Mouse (Mus musculus) adrenal gland, adult 2 months (tissue): ENCODE results near the gene Tamm41. TPM values are rescaled to one million over a fixed set of nuclear protein-coding genes. Genes with fewer than 3 reads are reported as not detected.
A peak's percentile ranks its signal among the peaks of the same experiment; 100 is the strongest.

Experiments used
- DNase-seq: peaks from one replicate; pipeline ENCODE4 v3.0.0; 2021
- polyA plus RNA-seq: library from polyadenylated mRNA; depleted of rRNA; stranded (reverse); fragments of >200 nt; gene quantifications from 2 replicates; pipeline ENCODE4 v1.2.3, GENCODE M21; 2012
- total RNA-seq, 2 experiments: library from RNA; stranded (reverse); gene quantifications; 2 replicates each; pipeline ENCODE4 v1.2.3; 2021

The Tamm41 gene
- total and polyA plus RNA-seq, 3 experiments: 14.2 to 32.0 (median 15.0) TPM

DNA sequence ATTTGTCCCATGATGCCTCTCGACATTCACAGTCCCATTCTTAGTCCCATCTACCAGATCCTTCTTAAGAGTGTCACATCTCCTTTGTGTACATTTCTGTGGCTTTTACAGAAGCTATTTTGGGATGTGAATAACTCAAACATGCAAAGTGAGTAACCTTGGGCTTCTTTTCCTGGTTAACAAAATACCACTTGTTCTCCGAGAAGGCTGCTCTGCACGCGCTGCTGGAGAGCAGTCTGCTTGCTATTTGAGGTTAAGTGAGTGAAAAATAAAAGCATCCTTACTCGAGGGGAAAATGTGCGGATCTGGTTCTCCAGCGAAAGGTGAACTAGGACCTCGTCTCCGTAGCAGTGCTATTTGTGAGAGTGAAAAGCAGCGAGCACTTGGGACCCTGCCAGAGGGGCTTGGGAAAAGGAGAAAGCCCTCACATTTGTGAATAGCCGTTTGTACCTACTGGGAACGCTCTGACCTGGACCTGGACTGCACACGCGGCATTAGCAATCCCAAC lies 10.1 kb downstream of the Tamm41 start:
- DNase-seq: no peak

DNA sequence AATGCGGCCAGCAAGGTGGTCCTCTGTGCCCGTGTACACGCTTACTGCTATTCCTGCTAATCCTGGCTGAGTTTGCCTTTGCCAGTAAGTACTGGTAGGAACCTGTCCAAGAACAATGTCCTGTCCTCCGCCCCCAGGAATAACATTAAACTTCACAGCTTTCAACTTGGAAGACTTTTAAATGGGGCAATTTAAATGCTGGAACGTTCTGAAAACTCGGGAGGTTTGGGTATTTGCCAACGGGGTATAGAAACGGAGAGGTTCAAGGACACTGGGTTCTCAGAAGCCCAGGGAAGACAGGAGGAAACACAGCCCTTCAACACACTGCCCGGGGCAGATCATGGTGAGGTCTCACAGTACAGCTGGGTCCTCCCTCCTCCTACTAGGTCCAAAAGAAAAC lies 14.8 kb downstream of the Tamm41 start:
- no peak for DNase-seq

DNA sequence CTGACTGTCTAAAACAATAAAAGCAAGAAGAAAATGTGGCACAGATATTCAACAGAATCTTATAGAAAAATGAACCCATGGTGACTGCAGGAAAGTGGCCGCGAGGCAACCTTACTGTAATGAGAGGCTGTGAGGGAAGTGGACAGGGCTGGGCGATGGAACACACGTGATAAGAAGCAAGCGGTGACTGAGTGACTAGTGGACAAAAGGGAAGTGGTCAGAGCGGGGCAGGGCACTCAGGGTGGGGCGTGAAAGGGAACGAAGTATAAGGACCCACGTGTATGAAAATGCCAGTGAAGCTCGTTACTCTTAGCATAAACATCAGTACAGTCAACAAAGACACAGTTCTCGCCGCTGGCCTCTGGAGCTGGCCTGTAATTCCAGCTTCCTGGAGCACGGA lies 22.2 kb downstream of the Tamm41 start:
- DNase-seq: no peak

DNA sequence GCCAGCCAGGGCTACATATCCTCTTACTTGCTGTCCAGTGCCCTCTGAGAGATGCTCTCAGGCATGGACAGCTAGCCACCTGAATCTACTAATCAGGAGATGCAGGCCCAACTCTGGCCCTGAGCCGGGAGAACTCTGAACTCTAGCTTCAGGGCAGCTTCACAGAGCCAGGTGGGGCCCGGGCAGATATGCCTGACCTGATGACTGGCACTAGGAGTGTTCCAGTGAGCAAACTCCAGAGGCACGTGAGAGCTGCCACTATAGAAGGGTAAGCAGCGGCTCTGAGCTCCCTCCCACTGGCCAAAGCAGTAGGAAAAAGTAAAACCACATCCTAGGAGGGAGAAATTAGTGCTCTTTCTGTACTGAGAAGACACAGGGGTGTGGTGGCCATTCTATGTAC lies 24.1 kb downstream of the Tamm41 start:
- no peak for DNase-seq

GRCm38 (mm10) chr6:115011792-115012191 lies 25.9 kb downstream of the Tamm41 start:
- DNase-seq: no peak

DNA sequence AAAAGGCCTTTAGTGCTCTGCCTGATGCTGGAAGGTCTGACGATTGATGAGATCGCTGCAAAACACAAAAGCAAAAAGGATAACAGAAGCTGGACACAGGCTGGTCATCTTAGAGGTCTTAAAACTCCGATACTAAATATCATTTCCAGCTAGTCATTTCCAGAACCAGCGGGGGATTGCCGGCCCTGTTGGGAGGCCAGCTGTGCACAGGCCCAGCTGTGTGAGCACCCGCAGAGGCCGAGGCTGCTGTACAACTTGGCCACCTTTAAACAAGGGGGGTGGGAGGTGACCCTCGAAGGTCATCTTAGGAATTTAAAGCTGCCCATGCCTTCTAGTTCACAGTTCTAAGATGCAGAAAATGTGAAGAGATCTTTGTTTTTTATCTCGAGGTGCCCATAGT lies 26.9 kb downstream of the Tamm41 start:
- no peak for DNase-seq

DNA sequence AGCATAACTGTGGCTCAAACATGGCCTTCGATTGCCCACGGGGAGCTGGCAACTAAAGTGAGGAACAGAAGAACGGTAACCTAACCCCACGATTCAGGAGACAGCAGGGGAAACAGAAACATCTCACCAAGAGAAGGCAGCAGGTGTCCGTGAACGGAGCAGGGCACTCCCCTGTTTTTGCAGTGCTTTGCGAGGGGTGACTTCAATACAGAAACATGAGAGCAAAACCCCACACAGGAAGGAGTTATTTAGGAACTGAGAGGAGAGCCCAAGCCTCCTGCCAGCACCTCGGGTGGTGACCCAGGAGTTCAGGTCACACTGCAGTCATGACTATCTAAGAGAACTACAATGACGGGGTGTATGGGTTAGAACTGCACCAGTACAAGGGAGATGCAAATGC lies 27.4 kb downstream of the Tamm41 start:
- DNase-seq: no peak

GRCm38 (mm10) chr6:115007728-115008127 lies 29.9 kb downstream of the Tamm41 start:
- DNase-seq: peak; percentile 72

GRCm38 (mm10) chr6:115006948-115007347 lies 30.7 kb downstream of the Tamm41 start:
- DNase-seq: peak; percentile 21

- no peak for DNase-seq
Observed at GRCm38 (mm10) chr6:115006065-115006464, 31.6 kb downstream of the Tamm41 start.

DNA sequence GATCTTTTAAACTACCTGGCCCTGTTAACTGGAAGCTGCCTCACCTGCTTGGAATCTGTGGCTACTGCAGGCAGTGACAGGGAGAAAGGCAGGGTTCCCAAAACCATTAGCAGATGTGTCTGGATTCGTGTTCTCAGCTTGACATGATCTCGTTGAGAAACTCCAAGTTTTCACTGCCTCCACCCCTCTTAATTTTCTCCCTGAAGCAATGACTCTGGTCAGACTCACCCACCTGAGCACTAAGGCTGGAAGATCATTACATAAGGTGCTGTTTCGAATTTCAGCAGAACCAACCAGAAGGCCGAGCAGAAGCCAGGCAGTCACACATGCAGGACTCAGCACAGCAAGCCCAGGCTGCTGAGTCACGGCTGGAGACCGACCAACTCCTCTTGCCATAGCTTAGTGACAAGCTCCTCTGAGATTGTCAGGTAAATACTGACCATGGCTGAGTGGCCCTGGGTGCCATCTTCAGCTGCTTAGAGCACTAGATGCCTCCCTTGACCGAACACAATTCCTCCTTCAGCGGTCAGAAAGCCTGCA lies 32.3 kb downstream of the Tamm41 start:
- DNase-seq: peak; percentile 13

GRCm38 (mm10) chr6:115004636-115005035 lies 33.0 kb downstream of the Tamm41 start:
- DNase-seq: no peak

DNA sequence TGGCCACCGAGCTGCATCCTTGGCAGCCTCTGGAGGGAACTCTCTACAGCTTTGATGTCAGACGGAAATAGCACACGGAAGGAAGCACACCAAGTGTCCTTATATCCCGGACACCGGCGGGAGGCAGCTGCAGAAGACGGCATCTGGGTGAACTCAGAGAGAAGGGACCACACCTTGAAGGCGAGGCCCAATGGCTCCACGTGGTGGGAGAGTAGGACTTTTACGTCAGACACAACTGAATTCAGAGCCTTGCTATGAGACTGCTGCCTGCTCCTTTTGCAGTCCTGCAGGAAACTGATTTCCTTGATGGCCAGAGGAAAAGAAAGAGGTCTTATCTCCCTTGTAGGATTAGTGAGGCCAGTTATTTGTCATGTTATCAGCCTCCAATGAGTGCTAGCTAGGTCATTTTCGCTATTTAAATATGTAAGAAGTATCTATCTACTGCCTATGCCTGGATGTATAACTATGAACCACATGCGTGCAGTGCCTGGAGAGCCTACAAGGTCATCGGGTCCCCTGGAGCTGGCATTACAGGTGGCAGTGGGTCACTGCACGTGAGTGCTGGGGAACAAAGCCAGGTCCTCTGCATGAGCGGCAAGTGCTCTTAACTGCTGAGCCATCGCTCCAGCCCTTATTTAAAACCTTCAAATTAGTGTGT lies 39.2 kb downstream of the Tamm41 start:
- no peak for DNase-seq

DNA sequence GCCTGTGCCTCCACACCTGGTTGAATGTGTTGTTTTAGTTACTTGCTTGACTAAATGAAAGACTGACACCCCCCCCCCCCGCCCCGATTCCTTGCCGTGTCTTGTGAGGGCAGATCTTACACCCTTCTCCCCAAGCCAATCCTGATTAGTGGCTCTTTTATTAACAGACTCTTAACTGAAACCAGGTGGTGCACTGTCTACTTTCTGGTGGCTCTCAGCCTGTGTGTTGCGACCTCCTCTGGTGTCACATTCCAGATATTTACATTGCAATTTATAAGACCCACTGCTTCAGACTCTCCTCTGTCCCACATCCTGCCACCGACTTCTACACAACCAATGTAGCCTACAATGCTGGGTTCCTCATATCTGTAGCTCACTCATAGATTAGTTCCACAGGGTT lies 40.2 kb downstream of the Tamm41 start:
- DNase-seq: no peak

DNA sequence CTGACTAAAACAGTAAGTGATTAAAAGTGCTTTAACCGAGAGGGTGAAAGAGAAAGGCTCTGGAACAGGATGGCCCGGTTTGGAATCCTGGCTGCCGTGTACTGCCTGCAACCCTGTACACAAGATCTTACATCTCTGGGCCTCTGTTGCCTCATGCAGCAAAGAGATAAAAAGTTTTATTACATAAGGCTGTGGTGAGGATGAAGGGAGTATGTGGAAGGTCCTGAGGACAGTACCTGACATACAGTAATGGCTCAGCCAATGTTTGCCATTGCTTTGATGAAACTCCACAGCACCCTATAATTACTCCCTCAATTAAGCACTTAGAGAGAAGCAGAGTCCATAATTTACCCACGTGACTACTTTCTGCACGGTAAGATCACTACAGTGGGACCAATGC lies 40.8 kb downstream of the Tamm41 start:
- DNase-seq: no peak

GRCm38 (mm10) chr6:114994079-114994478 lies 43.6 kb downstream of the Tamm41 start:
- no peak for DNase-seq

DNA sequence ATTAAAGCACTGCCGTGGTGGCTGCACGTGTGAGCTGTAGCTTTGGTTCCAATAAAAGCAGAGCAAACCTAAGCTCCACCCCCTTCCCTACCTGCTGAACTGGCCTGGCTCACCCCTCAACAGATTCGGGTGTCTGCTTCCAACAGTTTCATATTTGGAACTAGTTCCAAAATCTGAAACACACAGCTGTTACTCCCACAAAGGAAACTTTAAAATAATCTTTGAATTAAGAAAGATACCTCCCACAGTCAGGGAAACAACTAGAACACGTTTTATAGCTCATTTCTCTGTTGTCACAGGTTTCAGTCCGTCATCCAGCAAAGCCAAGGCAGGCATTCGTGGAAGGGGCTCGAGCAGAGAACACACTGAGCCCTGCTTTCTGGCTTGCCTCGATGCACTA lies 44.0 kb downstream of the Tamm41 start:
- no peak for DNase-seq

DNA sequence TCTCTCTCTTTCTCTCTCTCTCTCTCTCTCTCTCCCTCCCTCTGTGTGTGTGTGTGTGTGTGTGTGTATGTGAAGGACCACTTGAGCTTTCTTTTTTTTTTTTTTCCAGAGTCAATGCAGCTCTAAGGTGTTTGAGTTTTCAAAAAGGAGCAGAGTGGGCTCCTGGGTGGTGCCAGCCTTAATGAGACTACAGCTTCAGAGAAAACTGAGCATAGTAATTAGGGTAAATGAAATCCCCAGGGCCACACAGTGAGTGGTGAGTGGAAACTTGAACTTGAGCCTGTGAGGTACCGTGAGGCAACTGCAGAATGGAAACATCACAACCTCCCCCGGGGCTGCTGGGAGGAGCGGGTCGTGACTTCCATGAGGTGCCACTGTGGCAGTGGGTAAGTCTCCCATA lies 45.8 kb downstream of the Tamm41 start:
- DNase-seq: no peak

DNA sequence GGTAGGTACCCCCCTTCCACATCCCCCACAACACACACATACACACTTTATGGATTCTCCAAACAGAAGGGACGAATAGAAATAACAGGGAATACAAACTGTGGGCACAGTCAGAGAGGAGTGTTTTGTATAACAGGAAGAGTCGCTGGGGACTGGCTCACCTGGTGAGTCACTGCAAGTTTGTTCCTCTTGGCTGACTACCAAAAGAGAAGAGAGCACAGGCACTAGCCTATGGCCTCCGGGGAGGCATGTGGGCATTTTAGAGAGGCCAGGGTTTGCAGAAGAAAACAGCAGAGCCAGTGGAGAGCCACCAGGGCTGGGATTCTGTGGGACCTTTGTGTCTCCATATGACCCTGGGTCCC lies 49.1 kb downstream of the Tamm41 start:
- DNase-seq: peak; percentile 65

DNA sequence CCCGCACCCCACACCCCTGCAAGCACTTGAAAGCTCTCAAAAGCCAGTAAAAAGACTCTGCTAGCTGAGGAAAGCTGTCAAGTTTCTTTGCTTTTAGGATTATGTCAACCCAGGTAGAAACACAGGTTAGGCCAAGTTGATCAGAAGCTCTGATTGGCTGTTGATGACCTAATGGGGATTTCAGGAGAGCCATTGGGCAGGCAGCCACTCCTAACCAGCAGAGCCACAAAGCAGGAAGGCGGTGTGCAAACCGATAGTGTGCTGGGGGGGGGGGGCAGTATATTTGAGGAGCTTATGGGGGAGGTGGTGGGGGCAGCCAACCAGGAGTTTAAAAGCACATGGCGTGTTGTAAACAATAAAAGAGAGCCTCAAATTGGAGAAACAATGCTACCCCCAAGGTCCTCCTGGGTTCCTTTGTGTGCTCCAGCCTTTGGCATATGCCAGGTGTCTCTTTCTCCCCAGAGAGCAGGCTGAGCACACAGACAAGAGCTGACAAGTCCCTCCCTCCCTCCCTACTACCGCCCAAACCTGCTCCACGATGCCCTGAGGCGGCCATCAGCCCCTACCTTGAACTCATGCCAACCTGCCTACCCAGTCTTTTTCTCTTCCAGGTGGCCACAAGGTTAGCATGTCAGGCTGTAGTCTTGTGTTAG lies 49.6 kb downstream of the Tamm41 start:
- peak; percentile 5 for DNase-seq

- no peak for DNase-seq
Observed at GRCm38 (mm10) chr6:114982671-114983070, 55.0 kb downstream of the Tamm41 start.

- no peak for DNase-seq
Observed at GRCm38 (mm10) chr6:114979715-114980114, 58.0 kb downstream of the Tamm41 start.

DNA sequence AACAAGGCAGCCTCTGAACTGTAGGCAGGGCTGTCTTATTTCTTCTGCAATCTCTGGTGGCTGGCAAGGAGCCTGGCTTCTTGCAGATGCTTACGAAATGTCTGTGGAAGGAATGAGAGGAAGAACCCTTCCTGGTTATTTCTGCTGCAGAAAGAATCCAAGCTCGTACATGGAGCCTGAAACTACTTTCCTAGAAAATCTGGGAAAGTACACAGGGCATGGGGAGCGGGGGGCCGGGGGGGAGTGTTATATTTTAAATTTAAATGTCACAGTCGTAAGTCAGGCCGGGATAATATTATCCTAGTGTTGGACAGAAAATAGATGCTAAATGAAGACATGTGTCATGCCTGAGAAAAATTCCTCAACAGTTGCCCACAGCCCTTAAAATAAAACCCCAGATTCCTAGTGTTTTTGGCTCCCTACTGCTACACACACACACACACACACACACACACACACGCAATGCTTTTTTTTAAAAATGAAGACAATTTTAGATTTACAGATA lies 60.7 kb downstream of the Tamm41 start:
- peak; percentile 47 for DNase-seq

GRCm38 (mm10) chr6:114974331-114974730 lies 63.3 kb downstream of the Tamm41 start:
- no peak for DNase-seq
